Mouse (Mus musculus): ENCODE data around the gene Arl8a. TPM values are rescaled to one million over a fixed set of nuclear protein-coding genes. Genes with fewer than 3 reads are reported as not detected.
A peak's percentile ranks its signal among the peaks of the same experiment; 100 is the strongest.

The Arl8a gene
- polyA plus RNA-seq, 1 experiment from 2014 or later: 104 TPM

DNA sequence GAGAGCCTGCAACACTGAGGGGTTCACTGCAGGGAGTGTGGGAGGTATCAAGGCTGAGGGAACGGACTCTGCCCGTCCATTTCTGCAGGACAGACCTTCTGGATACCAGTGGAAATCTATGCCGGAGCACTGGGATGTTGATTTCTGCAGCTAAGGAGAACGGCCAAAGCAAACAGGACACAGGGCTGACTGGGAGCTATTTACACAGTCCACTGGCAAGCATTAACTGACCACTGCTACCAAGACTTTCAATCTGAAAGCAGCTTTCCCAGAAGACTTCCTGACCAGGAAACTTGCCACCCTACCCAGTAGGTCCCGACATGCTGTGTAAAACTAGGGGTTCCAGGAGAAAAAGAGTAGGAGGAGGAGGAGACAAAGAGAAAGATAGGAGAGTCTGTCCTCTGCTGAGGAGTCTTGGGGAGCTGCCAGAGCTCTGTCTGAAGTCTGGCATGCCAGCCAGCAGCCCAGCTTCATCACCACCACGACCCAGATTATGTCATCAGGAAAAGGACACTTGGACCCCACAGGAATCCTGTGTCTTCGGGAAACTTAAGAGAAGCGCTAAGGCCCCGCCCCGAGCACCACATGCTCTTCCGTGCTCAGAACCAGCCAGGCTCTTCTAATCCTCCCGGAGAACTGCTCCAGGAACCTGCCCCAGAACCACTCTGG is 23.1 kb downstream of the Arl8a start:
- Histone ChIP-seq H3K27ac (ENCODE audit: low read depth, low read length) (no peak overlapping the region), H3K4me2 (ENCODE audit: low read depth) (no peak overlapping the region)
- WGBS: 67% methylated on average over 12 of the region's 12 CpGs

DNA sequence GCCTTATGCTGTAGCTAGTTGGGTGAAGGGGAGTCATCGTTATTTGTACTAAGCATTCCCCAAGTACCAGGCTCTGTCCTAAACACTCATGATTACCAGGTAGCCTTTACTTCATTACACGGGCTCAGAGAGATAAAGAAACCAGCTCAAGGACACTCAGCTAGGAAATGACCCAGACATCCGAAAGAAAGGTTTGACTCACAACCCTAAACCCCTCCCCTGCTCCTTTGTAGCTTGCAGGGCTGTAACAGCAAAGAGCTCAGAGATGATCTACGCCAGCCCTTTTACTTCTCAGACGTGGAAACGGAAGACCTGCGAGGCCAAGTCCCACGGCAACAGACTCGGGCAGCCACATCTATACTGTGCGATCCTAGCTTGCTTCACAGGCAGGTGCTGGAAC is 23.7 kb downstream of the Arl8a start:
- H3K27ac ChIP-seq (ENCODE audit: low read depth, low read length): no peak overlapping the region
- 77% methylated on average over 10 of the region's 10 CpGs for WGBS
- ATAC-seq (ENCODE audit: insufficient read depth, low FRiP score, low TSS enrichment) (no peak), DNase-seq (ENCODE audit: low spot score) (no peak)
- H3K27me3 ChIP-seq (ENCODE audit: control insufficient read depth, insufficient read depth, low read length): no peaks in the 10 kb centered on the region
- no peaks in the 10 kb centered on the region for H3K4me1 ChIP-seq (ENCODE audit: control insufficient read depth, insufficient read depth, low read length)
- H3K9ac ChIP-seq (ENCODE audit: low read length): no peak overlapping the region
- H3K4me3 ChIP-seq (ENCODE audit: low read depth, low read length): no peak overlapping the region
- H3K9me3 ChIP-seq (ENCODE audit: control insufficient read depth, low read length): no peaks in the 10 kb centered on the region
- H3K4me2 ChIP-seq (ENCODE audit: low read depth): no peak overlapping the region
- H3K36me3 ChIP-seq (ENCODE audit: control insufficient read depth, insufficient read depth, low read length): no peaks in the 10 kb centered on the region

More for the DNA sequence above, 23.1 kb downstream of the Arl8a start:
- no peak for DNase-seq (ENCODE audit: low spot score)
- no peak for ATAC-seq (ENCODE audit: insufficient read depth, low FRiP score, low TSS enrichment)
- Histone ChIP-seq H3K9ac (ENCODE audit: low read length) (no peak overlapping the region), H3K9me3 (ENCODE audit: control insufficient read depth, low read length) (no peaks in the 10 kb centered on the region), H3K4me3 (ENCODE audit: low read depth, low read length) (no peak overlapping the region), H3K36me3 (ENCODE audit: control insufficient read depth, insufficient read depth, low read length) (no peaks in the 10 kb centered on the region), H3K27me3 (ENCODE audit: control insufficient read depth, insufficient read depth, low read length) (no peaks in the 10 kb centered on the region), H3K4me1 (ENCODE audit: control insufficient read depth, insufficient read depth, low read length) (no peaks in the 10 kb centered on the region)

DNA sequence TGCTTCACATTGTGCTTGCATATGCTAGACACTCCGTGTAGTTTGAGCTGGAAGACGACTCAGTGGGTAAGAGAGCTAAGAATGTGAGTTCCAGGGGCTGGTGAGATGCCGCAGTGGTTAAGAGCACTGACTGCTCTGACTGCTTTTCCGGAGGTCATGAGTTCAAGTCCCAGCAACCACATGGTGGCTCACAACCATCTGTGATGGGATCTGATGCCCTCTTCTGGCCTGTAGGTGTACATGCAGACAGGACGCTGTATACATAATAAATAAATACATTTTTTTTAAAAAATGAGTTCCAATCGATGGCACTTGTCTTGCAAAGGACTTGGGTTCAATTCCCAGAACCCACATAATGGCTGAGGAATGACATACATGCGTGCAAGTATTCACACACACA is 24.6 kb downstream of the Arl8a start:
- H3K9ac ChIP-seq (ENCODE audit: low read length): no peak overlapping the region
- no peak overlapping the region for H3K4me2 ChIP-seq (ENCODE audit: low read depth)
- no peak overlapping the region for H3K27ac ChIP-seq (ENCODE audit: low read depth, low read length)
- WGBS: 81% methylated on average over 7 of the region's 7 CpGs
- no peaks in the 10 kb centered on the region for H3K9me3 ChIP-seq (ENCODE audit: control insufficient read depth, low read length)
- H3K36me3 ChIP-seq (ENCODE audit: control insufficient read depth, insufficient read depth, low read length): no peaks in the 10 kb centered on the region
- H3K27me3 ChIP-seq (ENCODE audit: control insufficient read depth, insufficient read depth, low read length): no peaks in the 10 kb centered on the region
- DNase-seq (ENCODE audit: low spot score): no peak
- no peaks in the 10 kb centered on the region for H3K4me1 ChIP-seq (ENCODE audit: control insufficient read depth, insufficient read depth, low read length)
- ATAC-seq (ENCODE audit: insufficient read depth, low FRiP score, low TSS enrichment): no peak
- H3K4me3 ChIP-seq (ENCODE audit: low read depth, low read length): no peak overlapping the region

- H3K4me2 ChIP-seq (ENCODE audit: low read depth): no peak overlapping the region
- DNase-seq (ENCODE audit: low spot score) (peak; percentile 63), ATAC-seq (ENCODE audit: insufficient read depth, low FRiP score, low TSS enrichment) (no peak)
- H3K4me3 ChIP-seq (ENCODE audit: low read depth, low read length): no peak overlapping the region
- H3K9ac ChIP-seq (ENCODE audit: low read length): no peak overlapping the region
- no peaks in the 10 kb centered on the region for H3K27me3 ChIP-seq (ENCODE audit: control insufficient read depth, insufficient read depth, low read length)
- H3K4me1 ChIP-seq (ENCODE audit: control insufficient read depth, insufficient read depth, low read length): no peaks in the 10 kb centered on the region
- H3K27ac ChIP-seq (ENCODE audit: low read depth, low read length): no peak overlapping the region
- H3K36me3 ChIP-seq (ENCODE audit: control insufficient read depth, insufficient read depth, low read length): no peaks in the 10 kb centered on the region
- WGBS: 62% methylated on average over 6 of the region's 6 CpGs
- H3K9me3 ChIP-seq (ENCODE audit: control insufficient read depth, low read length): no peaks in the 10 kb centered on the region
These were observed 25.4 kb downstream of the Arl8a start for GRCm38 (mm10) chr1:135171984-135172383.

GRCm38 (mm10) chr1:135173311-135173710 is 26.7 kb downstream of the Arl8a start:
- Histone ChIP-seq H3K9ac (ENCODE audit: low read length) (no peak overlapping the region), H3K9me3 (ENCODE audit: control insufficient read depth, low read length) (no peaks in the 10 kb centered on the region), H3K27ac (ENCODE audit: low read depth, low read length) (no peak overlapping the region), H3K27me3 (ENCODE audit: control insufficient read depth, insufficient read depth, low read length) (no peaks in the 10 kb centered on the region), H3K4me1 (ENCODE audit: control insufficient read depth, insufficient read depth, low read length) (no peaks in the 10 kb centered on the region), H3K36me3 (ENCODE audit: control insufficient read depth, insufficient read depth, low read length) (no peaks in the 10 kb centered on the region), H3K4me2 (ENCODE audit: low read depth) (no peak overlapping the region), H3K4me3 (ENCODE audit: low read depth, low read length) (no peak overlapping the region)
- DNase-seq (ENCODE audit: low spot score): no peak
- WGBS: 94% methylated on average over 6 of the region's 6 CpGs
- no peak for ATAC-seq (ENCODE audit: insufficient read depth, low FRiP score, low TSS enrichment)

- no peak overlapping the region for H3K4me2 ChIP-seq (ENCODE audit: low read depth)
- no peaks in the 10 kb centered on the region for H3K27me3 ChIP-seq (ENCODE audit: control insufficient read depth, insufficient read depth, low read length)
- no peaks in the 10 kb centered on the region for H3K36me3 ChIP-seq (ENCODE audit: control insufficient read depth, insufficient read depth, low read length)
- H3K9ac ChIP-seq (ENCODE audit: low read length): no peak overlapping the region
- no peak overlapping the region for H3K27ac ChIP-seq (ENCODE audit: low read depth, low read length)
- no peaks in the 10 kb centered on the region for H3K4me1 ChIP-seq (ENCODE audit: control insufficient read depth, insufficient read depth, low read length)
- no peaks in the 10 kb centered on the region for H3K9me3 ChIP-seq (ENCODE audit: control insufficient read depth, low read length)
- H3K4me3 ChIP-seq (ENCODE audit: low read depth, low read length): no peak overlapping the region
- no peak for DNase-seq (ENCODE audit: low spot score)
- no peak for ATAC-seq (ENCODE audit: insufficient read depth, low FRiP score, low TSS enrichment)
- WGBS: 88% methylated on average over 3 of the region's 3 CpGs
These were observed 28.6 kb downstream of the Arl8a start for GRCm38 (mm10) chr1:135175176-135175575.

GRCm38 (mm10) chr1:135177724-135178123 is 31.1 kb downstream of the Arl8a start:
- Histone ChIP-seq H3K27ac (ENCODE audit: low read depth, low read length) (no peak overlapping the region), H3K9ac (ENCODE audit: low read length) (no peak overlapping the region), H3K36me3 (ENCODE audit: control insufficient read depth, insufficient read depth, low read length) (no peaks in the 10 kb centered on the region), H3K4me3 (ENCODE audit: low read depth, low read length) (no peak overlapping the region), H3K9me3 (ENCODE audit: control insufficient read depth, low read length) (no peaks in the 10 kb centered on the region), H3K27me3 (ENCODE audit: control insufficient read depth, insufficient read depth, low read length) (no peaks in the 10 kb centered on the region), H3K4me1 (ENCODE audit: control insufficient read depth, insufficient read depth, low read length) (no peaks in the 10 kb centered on the region), H3K4me2 (ENCODE audit: low read depth) (no peak overlapping the region)
- ATAC-seq (ENCODE audit: insufficient read depth, low FRiP score, low TSS enrichment): no peak
- no peak for DNase-seq (ENCODE audit: low spot score)
- 93% methylated on average over 3 of the region's 3 CpGs for WGBS

- Histone ChIP-seq H3K9ac (ENCODE audit: low read length) (no peak overlapping the region), H3K4me2 (ENCODE audit: low read depth) (no peak overlapping the region), H3K27ac (ENCODE audit: low read depth, low read length) (no peak overlapping the region), H3K9me3 (ENCODE audit: control insufficient read depth, low read length) (no peaks in the 10 kb centered on the region), H3K27me3 (ENCODE audit: control insufficient read depth, insufficient read depth, low read length) (no peaks in the 10 kb centered on the region), H3K36me3 (ENCODE audit: control insufficient read depth, insufficient read depth, low read length) (no peaks in the 10 kb centered on the region), H3K4me1 (ENCODE audit: control insufficient read depth, insufficient read depth, low read length) (no peaks in the 10 kb centered on the region), H3K4me3 (ENCODE audit: low read depth, low read length) (no peak overlapping the region)
- ATAC-seq (ENCODE audit: insufficient read depth, low FRiP score, low TSS enrichment) (no peak), DNase-seq (ENCODE audit: low spot score) (no peak)
- WGBS: 88% methylated on average over 7 of the region's 7 CpGs
These were observed 32.2 kb downstream of the Arl8a start for GRCm38 (mm10) chr1:135178863-135179262.

DNA sequence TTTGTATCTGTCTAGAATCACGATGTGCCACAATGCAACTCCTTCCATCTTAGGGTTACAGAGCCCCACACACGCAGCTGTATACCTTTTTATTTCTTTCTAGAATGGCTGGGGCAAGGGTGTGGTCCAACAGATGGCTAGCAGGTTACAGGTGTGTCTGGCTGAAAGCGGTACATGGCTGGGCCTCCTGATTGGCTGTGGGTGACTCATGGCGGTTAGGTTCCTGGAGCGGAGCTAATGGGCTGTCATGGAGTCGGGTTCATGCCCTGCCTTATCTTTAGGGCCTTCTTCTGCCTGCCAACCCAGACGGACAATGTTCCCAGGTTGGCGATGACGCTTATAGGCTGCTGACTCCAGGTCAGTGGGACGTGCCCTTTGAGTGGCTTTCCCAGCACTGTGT is 34.2 kb downstream of the Arl8a start:
- Histone ChIP-seq H3K36me3 (ENCODE audit: control insufficient read depth, insufficient read depth, low read length) (no peaks in the 10 kb centered on the region), H3K9me3 (ENCODE audit: control insufficient read depth, low read length) (no peaks in the 10 kb centered on the region), H3K4me1 (ENCODE audit: control insufficient read depth, insufficient read depth, low read length) (no peaks in the 10 kb centered on the region), H3K4me2 (ENCODE audit: low read depth) (no peak overlapping the region), H3K4me3 (ENCODE audit: low read depth, low read length) (no peak overlapping the region), H3K27me3 (ENCODE audit: control insufficient read depth, insufficient read depth, low read length) (peaks cover 5% of the 10 kb centered on the region; the same call in 1 of the 2 replicates), H3K27ac (ENCODE audit: low read depth, low read length) (no peak overlapping the region), H3K9ac (ENCODE audit: low read length) (no peak overlapping the region)
- DNase-seq (ENCODE audit: low spot score): no peak
- no peak for ATAC-seq (ENCODE audit: insufficient read depth, low FRiP score, low TSS enrichment)
- 89% methylated on average over 10 of the region's 10 CpGs for WGBS

Measured in neural tube, embryonic 11.5 days (tissue).